Mouse (Mus musculus) megakaryocyte-erythroid progenitor cell, adult 5-6 weeks (primary cell): ENCODE data around the gene D430019H16Rik. TPM values are rescaled to one million over a fixed set of nuclear protein-coding genes. Genes with fewer than 3 reads are reported as not detected.
A peak's percentile ranks its signal among the peaks of the same experiment; 100 is the strongest.

Experiments
- ATAC-seq: replicated peaks from 2 replicates; pipeline ENCODE4 v1.8.0; 2016; ENCODE audit warnings: mild to moderate bottlenecking, inconsistent platforms; ENCODE audit not compliant: severe bottlenecking, poor library complexity, low FRiP score, low TSS enrichment
- total RNA-seq, 2 experiments: library from RNA; stranded (forward) in 1 of 2; stranded (reverse) in 1 of 2; fragments of 200-1000, 215-1000 nt in 1 of 2; fragments of >200 nt in 1 of 2; fragmentation: Nextera tagmentation in 1 of 2; gene quantifications; 2 replicates each; pipeline ENCODE4 v1.2.3; 2014 to 2017

Gene D430019H16Rik
- total RNA-seq, 2 experiments from 2014 or later, result not detected

DNA sequence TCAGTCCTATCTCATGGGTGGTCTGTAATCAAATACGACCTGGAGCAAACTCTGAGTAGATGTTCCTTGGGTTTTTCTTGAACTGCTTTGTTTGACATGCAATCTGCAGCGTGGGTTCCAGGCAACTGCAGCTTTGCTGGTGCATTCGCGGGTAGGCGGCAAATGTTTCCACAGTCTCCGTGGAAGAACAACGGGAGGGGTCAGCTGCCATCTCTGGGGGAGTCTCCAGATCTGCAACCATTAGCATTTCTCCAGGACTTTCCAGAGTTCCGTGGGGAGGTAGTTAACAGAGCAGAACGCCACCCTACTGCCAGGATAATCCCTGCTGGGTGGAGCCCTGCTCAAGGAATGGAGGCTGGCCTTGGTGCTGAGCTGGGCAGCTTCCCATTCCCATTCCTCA lies 23.3 kb downstream of the D430019H16Rik start:
- no peak for ATAC-seq

GRCm38 (mm10) chr12:105483503-105483902 lies 29.8 kb downstream of the D430019H16Rik start:
- peak; percentile 75; the same call in 1 of the 2 replicates for ATAC-seq

DNA sequence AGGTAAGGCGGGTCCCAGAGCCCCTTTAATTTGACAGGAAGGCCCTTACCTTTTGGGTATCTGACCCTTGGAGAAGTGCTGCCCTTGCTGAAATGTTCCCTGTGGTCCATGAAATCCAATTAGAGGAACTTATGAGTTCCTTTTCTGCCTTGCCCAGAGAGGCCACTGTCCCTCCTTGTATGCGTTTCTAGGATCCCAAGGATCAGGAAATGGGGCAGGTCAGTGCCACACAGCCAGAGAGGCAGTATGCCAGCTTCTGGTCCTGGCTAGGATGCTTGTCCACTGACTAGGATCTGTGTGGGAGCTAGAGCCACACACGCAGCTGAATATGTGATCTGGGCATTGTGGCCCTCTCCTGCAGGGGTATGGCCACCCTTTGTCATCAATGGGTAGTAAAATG lies 36.6 kb downstream of the D430019H16Rik start:
- ATAC-seq, result no peak

DNA sequence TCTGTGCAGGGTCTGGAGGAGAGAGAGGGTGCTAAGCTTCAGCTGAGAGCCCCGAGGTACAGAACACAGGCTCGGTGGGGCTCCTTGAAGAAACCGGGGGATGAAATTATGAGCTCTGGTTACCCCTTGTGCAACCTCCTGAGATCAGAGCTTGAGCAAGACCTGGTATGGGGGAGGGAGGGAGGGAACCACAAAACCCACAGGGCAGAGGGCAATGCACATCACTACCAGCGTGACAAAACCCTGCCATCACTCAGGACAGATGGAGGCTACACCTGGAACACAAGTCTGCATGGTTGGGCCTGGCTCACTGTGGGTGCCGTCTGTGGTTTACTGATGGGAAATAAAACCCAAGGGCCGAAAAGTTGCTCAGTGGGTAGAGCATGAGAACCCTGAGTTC lies 37.1 kb downstream of the D430019H16Rik start:
- ATAC-seq, result no peak

DNA sequence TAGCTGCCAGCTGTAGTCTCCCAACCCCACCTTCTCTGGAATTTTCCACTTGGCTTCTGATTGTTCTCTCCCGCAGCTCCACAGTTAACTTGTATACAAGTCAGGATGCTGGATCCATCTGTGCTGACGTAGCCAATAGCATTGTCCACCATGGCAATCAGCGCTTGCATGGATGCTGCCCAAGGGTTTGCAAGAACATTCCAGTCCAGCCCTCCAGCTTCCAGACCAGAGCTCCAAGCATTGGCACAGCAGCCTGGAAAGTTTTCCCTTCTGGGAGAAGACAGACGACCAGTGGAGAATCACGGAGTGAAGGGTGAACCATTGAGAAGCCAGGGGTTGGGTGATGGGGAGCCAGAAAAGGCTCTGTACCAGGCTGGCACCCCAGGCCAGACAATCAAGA lies 41.1 kb downstream of the D430019H16Rik start:
- ATAC-seq, result no peak

DNA sequence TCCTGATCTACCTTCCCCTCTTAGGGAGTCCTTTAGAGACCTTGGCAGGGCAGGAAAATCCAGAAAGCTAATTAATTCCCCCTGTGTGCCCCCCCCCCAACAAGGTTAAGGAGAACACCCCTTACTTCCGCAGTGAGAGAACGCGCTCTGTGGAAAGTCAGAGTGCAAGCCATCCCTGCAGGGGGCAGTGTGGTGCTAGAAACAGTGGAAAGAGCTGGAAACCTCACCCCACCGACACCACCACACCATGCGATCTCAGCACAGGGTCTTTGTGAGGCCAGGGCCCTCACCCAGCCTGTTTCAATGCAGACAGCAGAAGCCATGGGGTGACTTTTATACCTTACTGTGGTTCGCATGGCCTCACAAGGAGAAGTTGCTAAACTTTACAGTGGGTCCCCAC lies 44.2 kb downstream of the D430019H16Rik start:
- ATAC-seq, result peak; percentile 78

DNA sequence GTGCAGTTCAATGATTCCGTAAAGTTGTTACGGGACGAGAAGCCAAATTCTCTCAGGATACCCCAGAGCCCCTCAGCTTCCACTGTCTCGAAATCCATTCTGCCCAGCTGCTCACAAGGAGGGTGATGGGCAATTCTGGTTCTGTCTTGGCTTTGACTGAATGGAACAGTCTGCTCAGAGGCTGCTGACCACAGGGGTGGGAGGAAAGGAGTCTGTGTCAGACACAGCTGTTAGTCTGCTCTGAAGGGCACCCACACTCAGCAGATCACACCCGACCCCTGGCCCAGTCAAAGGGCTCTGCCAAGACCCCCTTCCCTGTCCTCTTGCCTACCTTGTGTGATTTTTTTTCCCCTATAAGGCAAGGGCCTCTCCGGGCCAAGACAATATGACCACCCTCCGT lies 44.8 kb downstream of the D430019H16Rik start:
- ATAC-seq, result no peak

DNA sequence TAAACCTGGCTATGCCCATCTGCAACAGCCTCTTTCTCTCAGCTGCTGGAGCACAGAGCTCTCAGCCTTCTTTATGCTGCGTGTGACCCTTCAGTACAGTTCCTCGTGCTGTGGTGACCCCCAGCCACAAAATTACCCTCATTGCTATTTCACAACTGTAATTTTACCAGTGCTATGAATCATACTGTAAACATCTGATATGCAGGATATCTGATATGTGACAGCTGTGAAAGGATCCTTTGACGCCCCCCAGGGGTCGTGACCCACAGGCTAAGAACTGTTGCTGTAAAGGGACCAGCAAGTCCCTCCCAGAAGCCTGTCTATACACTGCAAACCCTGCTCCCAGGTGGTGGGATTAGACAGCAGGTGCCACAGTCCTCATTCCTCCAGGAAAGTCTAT lies 45.2 kb downstream of the D430019H16Rik start:
- no peak for ATAC-seq

- no peak for ATAC-seq
These were observed 47.3 kb downstream of the D430019H16Rik start for GRCm38 (mm10) chr12:105500940-105501339.

DNA sequence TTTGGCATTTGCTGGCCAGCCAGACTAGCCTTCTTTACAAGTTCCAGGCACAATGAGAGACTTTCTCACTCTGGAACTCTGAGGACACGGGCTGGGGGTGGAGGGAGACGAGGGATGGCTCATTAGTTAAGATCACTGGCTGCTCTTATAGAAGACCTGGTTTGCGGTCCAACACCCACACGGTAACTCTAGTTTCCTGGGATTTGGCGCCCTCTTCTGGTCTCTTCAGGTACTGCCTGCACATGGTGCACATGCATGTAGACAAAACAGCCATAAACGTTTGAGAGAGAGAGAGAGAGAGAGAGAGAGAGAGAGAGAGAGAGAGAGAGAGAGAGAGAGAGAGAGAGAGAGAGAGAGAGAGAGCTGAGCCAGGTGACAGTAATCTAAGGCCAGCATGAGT lies 51.1 kb downstream of the D430019H16Rik start:
- ATAC-seq, result no peak

- no peak for ATAC-seq
These were observed 57.5 kb downstream of the D430019H16Rik start for GRCm38 (mm10) chr12:105511109-105511508.

GRCm38 (mm10) chr12:105511671-105512502 lies 58.2 kb downstream of the D430019H16Rik start:
- peak; percentile 44; the same call in 1 of the 2 replicates for ATAC-seq

- no peak for ATAC-seq
These were observed 60.5 kb downstream of the D430019H16Rik start for GRCm38 (mm10) chr12:105514111-105514510.

DNA sequence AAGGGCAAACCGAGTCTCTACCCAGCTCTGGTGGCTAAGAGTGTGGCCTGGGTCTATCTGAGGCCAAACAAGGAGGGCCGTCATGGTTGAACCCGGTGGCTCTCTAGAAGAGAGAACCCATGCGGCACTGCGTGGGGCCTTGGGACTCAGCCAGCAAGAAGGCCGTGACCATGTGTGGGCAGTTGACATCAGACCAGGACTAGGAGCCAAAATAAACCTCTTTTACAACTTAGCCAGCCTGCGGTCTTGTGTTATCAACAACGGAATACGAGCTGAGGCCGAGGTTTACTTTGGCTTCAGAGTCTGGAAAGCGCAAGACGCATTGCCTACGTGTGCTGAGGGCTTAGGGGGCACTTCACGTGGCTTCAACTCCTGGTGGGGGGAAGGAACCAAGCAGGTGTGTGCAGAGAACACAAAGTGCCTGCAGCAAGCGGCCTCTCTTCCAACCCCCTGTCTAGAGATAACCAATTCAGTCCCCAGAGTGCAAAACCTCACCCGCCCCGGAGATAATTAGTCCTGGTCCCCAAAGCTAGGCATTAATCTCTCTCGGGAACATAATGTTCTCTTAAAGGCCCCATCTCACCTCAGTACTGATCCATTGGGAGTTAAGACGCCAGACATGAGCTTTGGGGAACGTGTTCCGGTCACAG lies 63.5 kb downstream of the D430019H16Rik start:
- ATAC-seq, result no peak

DNA sequence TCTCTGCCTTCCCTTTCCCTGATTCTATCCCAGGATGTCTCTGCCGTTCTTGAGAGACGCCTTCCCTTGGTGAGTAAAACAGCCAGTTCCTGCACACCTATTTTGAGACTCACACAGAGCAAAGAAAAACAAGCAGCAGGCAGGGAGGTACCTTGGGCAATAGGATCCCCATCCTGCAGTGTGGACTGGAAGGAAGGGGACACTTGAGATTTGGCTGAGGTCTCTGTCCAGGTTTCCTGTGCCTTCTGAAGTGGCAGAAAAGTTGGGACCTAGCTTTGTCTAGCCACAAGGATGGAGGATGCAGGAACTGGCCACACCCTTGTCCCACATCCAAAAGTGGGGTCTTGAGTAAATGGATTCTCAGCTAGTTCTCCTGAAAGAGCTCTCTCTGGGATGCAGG lies 66.2 kb downstream of the D430019H16Rik start:
- ATAC-seq, result no peak

- ATAC-seq, result no peak
These were observed 67.6 kb downstream of the D430019H16Rik start for GRCm38 (mm10) chr12:105521170-105521762.

- no peak for ATAC-seq
These were observed 70.1 kb downstream of the D430019H16Rik start for GRCm38 (mm10) chr12:105523737-105524136.

- no peak for ATAC-seq
These were observed 72.5 kb downstream of the D430019H16Rik start for GRCm38 (mm10) chr12:105526186-105526585.

- ATAC-seq, result no peak
These were observed 73.2 kb downstream of the D430019H16Rik start for GRCm38 (mm10) chr12:105526829-105527228.

DNA sequence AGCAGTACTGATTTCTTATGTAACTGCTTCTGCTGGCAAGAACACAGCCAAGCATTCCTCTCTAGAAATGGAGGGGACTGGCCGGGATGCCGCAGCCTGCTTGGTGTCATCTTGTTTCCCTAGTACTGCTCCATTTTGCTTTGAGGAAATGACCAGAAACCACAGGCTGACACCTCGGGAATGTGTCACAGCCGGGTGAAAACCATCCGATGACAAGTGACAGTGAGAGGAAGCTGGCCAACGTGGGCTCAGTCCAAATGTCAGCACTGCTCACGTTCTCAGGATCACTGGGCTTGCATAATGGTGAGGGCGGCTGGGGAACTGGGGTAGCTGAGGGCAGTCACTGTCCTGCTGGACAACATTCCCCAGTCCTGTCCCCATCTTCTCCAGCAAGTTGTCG lies 75.9 kb downstream of the D430019H16Rik start:
- ATAC-seq, result no peak
